Mouse (Mus musculus): Measurements from ENCODE around the gene Atp6v1c2. TPM values are rescaled to one million over a fixed set of nuclear protein-coding genes. Genes with fewer than 3 reads are reported as not detected.

The Atp6v1c2 gene
- polyA plus RNA-seq, 1 experiment, result not detected

- H3K27me3 ChIP-seq (ENCODE audit: control insufficient read depth, insufficient read depth, low read length), result no peaks in the 10 kb centered on the region
- H3K4me1 ChIP-seq (ENCODE audit: control insufficient read depth, insufficient read depth, insufficient read length, low read length), result peaks cover 2% of the 10 kb centered on the region; the same call in 1 of the 2 replicates
- TF ChIP-seq CTCF (IDR thresholded peaks at IDR 0.05; ENCODE audit: extremely low read depth, insufficient read length, insufficient replicate concordance, low read depth, low read length) (no peak), POLR2A (IDR thresholded peaks at IDR 0.05; ENCODE audit: low read depth, low read length) (no peak)
- H3K4me3 ChIP-seq (ENCODE audit: low read depth, low read length), result no peak overlapping the region
- no peak overlapping the region for H3K27ac ChIP-seq (ENCODE audit: insufficient read depth, low read depth, low read length)
- peaks cover 31% of the 10 kb centered on the region for H3K36me3 ChIP-seq (ENCODE audit: control insufficient read depth, insufficient read depth, low read length)
- 97% methylated on average over 3 of the region's 3 CpGs for WGBS
These were observed 40.0 kb upstream of the Atp6v1c2 start for GRCm38 (mm10) chr12:17369111-17369510.

- TF ChIP-seq POLR2A (IDR thresholded peaks at IDR 0.05; ENCODE audit: low read depth, low read length) (no peak), CTCF (IDR thresholded peaks at IDR 0.05; ENCODE audit: extremely low read depth, insufficient read length, insufficient replicate concordance, low read depth, low read length) (peak; percentile 75)
- Histone ChIP-seq H3K4me3 (ENCODE audit: low read depth, low read length) (no peak overlapping the region), H3K4me1 (ENCODE audit: control insufficient read depth, insufficient read depth, insufficient read length, low read length) (peaks cover 2% of the 10 kb centered on the region; the same call in 1 of the 2 replicates), H3K27ac (ENCODE audit: insufficient read depth, low read depth, low read length) (no peak overlapping the region), H3K36me3 (ENCODE audit: control insufficient read depth, insufficient read depth, low read length) (peaks cover 32% of the 10 kb centered on the region), H3K27me3 (ENCODE audit: control insufficient read depth, insufficient read depth, low read length) (no peaks in the 10 kb centered on the region)
- 61% methylated on average over 5 of the region's 5 CpGs for WGBS
These were observed 37.8 kb upstream of the Atp6v1c2 start for GRCm38 (mm10) chr12:17366981-17367380.

GRCm38 (mm10) chr12:17362316-17362715 lies 33.2 kb upstream of the Atp6v1c2 start:
- no peaks in the 10 kb centered on the region for H3K4me1 ChIP-seq (ENCODE audit: control insufficient read depth, insufficient read depth, insufficient read length, low read length)
- H3K27me3 ChIP-seq (ENCODE audit: control insufficient read depth, insufficient read depth, low read length), result no peaks in the 10 kb centered on the region
- TF ChIP-seq POLR2A (IDR thresholded peaks at IDR 0.05; ENCODE audit: low read depth, low read length) (no peak), CTCF (IDR thresholded peaks at IDR 0.05; ENCODE audit: extremely low read depth, insufficient read length, insufficient replicate concordance, low read depth, low read length) (no peak)
- 88% methylated on average over 5 of the region's 5 CpGs for WGBS
- H3K27ac ChIP-seq (ENCODE audit: insufficient read depth, low read depth, low read length), result no peak overlapping the region
- peaks cover 45% of the 10 kb centered on the region for H3K36me3 ChIP-seq (ENCODE audit: control insufficient read depth, insufficient read depth, low read length)
- H3K4me3 ChIP-seq (ENCODE audit: low read depth, low read length), result no peak overlapping the region

GRCm38 (mm10) chr12:17360650-17361049 lies 31.5 kb upstream of the Atp6v1c2 start:
- Histone ChIP-seq H3K27me3 (ENCODE audit: control insufficient read depth, insufficient read depth, low read length) (no peaks in the 10 kb centered on the region), H3K4me1 (ENCODE audit: control insufficient read depth, insufficient read depth, insufficient read length, low read length) (no peaks in the 10 kb centered on the region), H3K4me3 (ENCODE audit: low read depth, low read length) (no peak overlapping the region), H3K27ac (ENCODE audit: insufficient read depth, low read depth, low read length) (no peak overlapping the region), H3K36me3 (ENCODE audit: control insufficient read depth, insufficient read depth, low read length) (peaks cover 44% of the 10 kb centered on the region)
- TF ChIP-seq CTCF (IDR thresholded peaks at IDR 0.05; ENCODE audit: extremely low read depth, insufficient read length, insufficient replicate concordance, low read depth, low read length) (no peak), POLR2A (IDR thresholded peaks at IDR 0.05; ENCODE audit: low read depth, low read length) (no peak)
- 85% methylated on average over 4 of the region's 4 CpGs for WGBS

- WGBS, result 82% methylated on average over 9 of the region's 9 CpGs
- Histone ChIP-seq H3K27ac (ENCODE audit: insufficient read depth, low read depth, low read length) (no peak overlapping the region), H3K36me3 (ENCODE audit: control insufficient read depth, insufficient read depth, low read length) (peaks cover 44% of the 10 kb centered on the region), H3K4me1 (ENCODE audit: control insufficient read depth, insufficient read depth, insufficient read length, low read length) (no peaks in the 10 kb centered on the region), H3K27me3 (ENCODE audit: control insufficient read depth, insufficient read depth, low read length) (no peaks in the 10 kb centered on the region), H3K4me3 (ENCODE audit: low read depth, low read length) (no peak overlapping the region)
- no peak for TF ChIP-seq POLR2A (IDR thresholded peaks at IDR 0.05; ENCODE audit: low read depth, low read length)
- no peak for TF ChIP-seq CTCF (IDR thresholded peaks at IDR 0.05; ENCODE audit: extremely low read depth, insufficient read length, insufficient replicate concordance, low read depth, low read length)
These were observed 30.9 kb upstream of the Atp6v1c2 start for GRCm38 (mm10) chr12:17360104-17360503.

GRCm38 (mm10) chr12:17358981-17359380 lies 29.8 kb upstream of the Atp6v1c2 start:
- 87% methylated on average over 9 of the region's 9 CpGs for WGBS
- H3K27ac ChIP-seq (ENCODE audit: insufficient read depth, low read depth, low read length), result no peak overlapping the region
- H3K4me3 ChIP-seq (ENCODE audit: low read depth, low read length), result no peak overlapping the region
- no peaks in the 10 kb centered on the region for H3K27me3 ChIP-seq (ENCODE audit: control insufficient read depth, insufficient read depth, low read length)
- H3K36me3 ChIP-seq (ENCODE audit: control insufficient read depth, insufficient read depth, low read length), result peaks cover 48% of the 10 kb centered on the region
- peak; percentile 18; the same call in 1 of the 2 replicates for TF ChIP-seq CTCF (IDR thresholded peaks at IDR 0.05; ENCODE audit: extremely low read depth, insufficient read length, insufficient replicate concordance, low read depth, low read length)
- no peak for TF ChIP-seq POLR2A (IDR thresholded peaks at IDR 0.05; ENCODE audit: low read depth, low read length)
- H3K4me1 ChIP-seq (ENCODE audit: control insufficient read depth, insufficient read depth, insufficient read length, low read length), result no peaks in the 10 kb centered on the region

- Histone ChIP-seq H3K36me3 (ENCODE audit: control insufficient read depth, insufficient read depth, low read length) (peaks cover 48% of the 10 kb centered on the region), H3K4me3 (ENCODE audit: low read depth, low read length) (no peak overlapping the region)
- 85% methylated on average over 5 of the region's 5 CpGs for WGBS
These were observed 28.6 kb upstream of the Atp6v1c2 start for GRCm38 (mm10) chr12:17357795-17358194.

More at GRCm38 (mm10) chr12:17357795-17358194, 28.6 kb upstream of the Atp6v1c2 start:
- TF ChIP-seq POLR2A (IDR thresholded peaks at IDR 0.05; ENCODE audit: low read depth, low read length) (no peak), CTCF (IDR thresholded peaks at IDR 0.05; ENCODE audit: extremely low read depth, insufficient read length, insufficient replicate concordance, low read depth, low read length) (no peak)
- Histone ChIP-seq H3K27ac (ENCODE audit: insufficient read depth, low read depth, low read length) (no peak overlapping the region), H3K4me1 (ENCODE audit: control insufficient read depth, insufficient read depth, insufficient read length, low read length) (no peaks in the 10 kb centered on the region), H3K27me3 (ENCODE audit: control insufficient read depth, insufficient read depth, low read length) (no peaks in the 10 kb centered on the region)

Data from small intestine, adult 2 months (tissue).